Mouse (Mus musculus) lung, postnatal 25 days (tissue): ENCODE measurements around the gene Gmnn.
"Not testable (repeated sequence)": the region's sequence is repeated elsewhere in the genome, so short reads cannot be mapped to it uniquely, and the experiment has no call there.

Experiments
- DNase-seq: peaks from one replicate; pipeline ENCODE4 v3.0.0; 2022; ENCODE audit warnings: low spot score

The Gmnn gene

GRCm38 (mm10) chr13:24761403-24762227 lies at the start of gene Gmnn:
Gene Gmnn, minus strand, starts transcription at chr13:24761923.
- DNase-seq, result peak; percentile 87

DNA sequence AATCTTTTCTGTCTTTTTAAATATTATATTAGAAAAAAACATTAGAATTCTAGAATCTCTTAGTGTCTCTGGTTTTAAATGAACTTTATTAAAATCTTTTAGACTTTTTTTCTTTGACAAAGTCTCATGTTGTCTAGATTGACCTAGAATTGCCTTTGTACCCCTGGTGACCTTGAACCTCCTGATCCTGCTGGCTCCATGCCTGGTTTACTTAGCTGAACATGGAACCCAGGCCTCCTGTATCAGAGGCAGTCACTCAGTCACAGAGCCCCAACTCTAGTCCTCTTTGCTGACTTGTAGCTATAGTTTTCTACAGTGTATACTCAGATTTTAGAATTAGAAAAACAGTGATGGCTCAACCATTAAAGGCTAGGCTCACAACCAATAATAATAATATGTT lies 44.4 kb upstream of the Gmnn start:
- no peak for DNase-seq

- DNase-seq, result no peak
Measured at GRCm38 (mm10) chr13:24803196-24803595, 41.5 kb upstream of the Gmnn start.

- peak; percentile 57 for DNase-seq
Measured at GRCm38 (mm10) chr13:24802131-24802691, 40.5 kb upstream of the Gmnn start.

GRCm38 (mm10) chr13:24801308-24801921 lies 39.7 kb upstream of the Gmnn start, which contains the start of gene BC005537:
Gene BC005537, plus strand, starts transcription at chr13:24801657.
- DNase-seq, result peak; percentile 19

- peak; percentile 99 for DNase-seq
Measured at GRCm38 (mm10) chr13:24800674-24801307, 39.1 kb upstream of the Gmnn start.

GRCm38 (mm10) chr13:24799925-24800673 lies 38.4 kb upstream of the Gmnn start:
- peak; percentile 35 for DNase-seq

DNA sequence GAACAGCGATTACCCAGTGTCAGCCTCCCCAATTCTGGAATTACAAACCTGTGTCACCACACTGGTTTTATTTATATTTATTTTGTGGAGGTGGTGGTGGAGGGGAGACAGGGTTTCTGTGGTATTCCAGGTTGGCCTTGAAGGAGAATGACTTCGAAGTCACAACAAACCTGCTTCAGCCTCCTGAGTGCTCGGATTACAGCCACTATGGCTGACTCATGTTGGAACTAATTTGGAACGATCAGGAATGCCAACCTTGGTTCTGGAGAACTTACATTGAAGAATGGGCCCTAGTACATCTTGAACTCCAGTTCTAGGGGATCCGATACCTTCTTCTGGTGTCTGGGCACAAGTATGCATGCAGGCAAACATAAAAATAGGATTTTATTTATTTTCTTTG lies 37.7 kb upstream of the Gmnn start:
- DNase-seq, result no peak

DNA sequence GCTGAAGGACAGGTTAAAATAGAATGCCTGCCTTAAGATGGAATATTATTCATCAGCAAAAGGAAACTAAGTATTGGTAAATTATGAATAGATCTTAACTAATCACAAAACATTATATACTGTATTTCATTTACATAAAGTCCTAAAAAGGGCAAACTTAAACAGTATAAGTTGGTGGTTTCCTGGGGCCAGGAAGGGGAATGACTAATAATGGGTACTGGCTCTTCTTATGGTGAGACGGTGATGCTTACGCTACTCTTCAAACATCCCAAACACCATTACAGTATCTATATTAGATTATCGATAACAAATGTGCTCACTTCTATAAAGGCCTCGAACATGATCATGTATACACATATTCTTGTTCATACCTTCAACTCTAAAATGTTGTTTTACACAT lies 37.0 kb upstream of the Gmnn start:
- no peak for DNase-seq

DNA sequence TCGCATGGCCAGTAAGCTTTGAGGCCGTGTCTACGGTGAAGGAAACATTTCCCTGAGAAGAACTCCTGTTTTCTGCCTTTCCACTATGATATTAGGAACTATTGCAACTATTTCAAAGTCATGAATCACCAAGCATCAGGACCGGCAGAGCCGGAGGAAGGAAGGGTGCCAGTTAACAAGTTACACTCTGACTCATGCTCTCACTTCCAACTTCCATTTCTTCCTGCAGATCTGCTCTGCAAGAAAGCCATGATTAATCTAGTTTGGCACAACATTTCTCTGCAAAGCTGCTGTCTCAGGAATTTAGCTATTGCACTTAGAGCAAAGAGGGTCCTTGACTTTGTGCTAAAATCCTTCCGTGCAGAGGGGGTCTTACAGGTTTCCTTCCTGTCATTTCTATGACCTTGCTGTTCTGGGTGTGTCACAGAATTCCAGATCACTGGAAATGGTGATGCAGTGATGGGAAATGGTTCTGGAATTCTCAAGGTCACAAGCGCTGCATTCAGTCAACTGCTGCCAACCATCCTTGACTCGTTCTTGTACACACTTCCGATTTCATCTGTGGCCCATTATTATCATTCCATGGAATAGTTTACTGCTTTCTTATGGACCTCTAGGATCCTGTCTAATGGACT lies 30.8 kb upstream of the Gmnn start:
- DNase-seq, result no peak

GRCm38 (mm10) chr13:24791349-24791748 lies 29.6 kb upstream of the Gmnn start:
- DNase-seq, result peak; percentile 63

DNA sequence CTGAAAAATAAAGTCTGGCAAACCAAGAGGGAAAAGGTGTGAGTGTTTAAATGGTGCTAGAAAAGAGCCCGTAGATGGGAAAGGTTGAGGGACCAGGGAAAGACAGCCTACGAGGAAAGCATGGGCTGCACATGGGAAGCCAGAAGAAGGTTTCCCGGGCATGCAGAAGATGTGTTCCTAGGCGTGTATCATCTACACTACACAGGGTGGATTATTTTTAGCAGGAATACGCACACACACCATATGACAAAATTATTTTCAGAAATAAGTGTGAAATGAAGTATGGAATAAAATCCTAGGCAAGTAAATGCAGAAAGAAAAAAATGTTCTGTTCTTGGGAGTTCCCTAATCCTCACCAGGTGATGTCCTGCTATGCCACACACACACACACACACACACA lies 25.8 kb upstream of the Gmnn start:
- no peak for DNase-seq

DNA sequence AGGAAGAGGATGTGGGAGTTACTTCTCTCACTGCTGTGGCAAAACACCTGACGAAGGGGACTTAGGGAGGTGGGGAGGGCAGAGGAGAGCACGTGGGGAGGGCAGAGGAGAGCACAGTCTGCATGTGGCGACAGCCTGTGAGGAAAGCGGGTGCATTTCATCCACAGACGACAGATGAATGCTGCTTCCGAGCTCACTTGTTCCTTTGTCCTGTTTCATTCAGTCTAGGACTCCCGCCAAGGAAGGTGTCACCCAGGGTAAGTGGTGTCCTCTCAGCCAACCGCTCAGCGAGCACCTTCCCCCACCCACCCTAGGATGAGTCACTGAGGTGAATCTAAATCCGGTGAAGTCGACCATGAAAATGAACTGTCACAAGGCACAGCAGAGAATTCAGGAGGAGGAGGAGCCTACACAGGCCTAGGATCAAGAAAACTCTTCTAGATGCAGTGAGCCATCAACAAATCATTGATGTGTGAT lies 24.3 kb upstream of the Gmnn start:
- DNase-seq, result no peak

GRCm38 (mm10) chr13:24781916-24782315 lies 20.2 kb upstream of the Gmnn start:
- DNase-seq, result no peak

DNA sequence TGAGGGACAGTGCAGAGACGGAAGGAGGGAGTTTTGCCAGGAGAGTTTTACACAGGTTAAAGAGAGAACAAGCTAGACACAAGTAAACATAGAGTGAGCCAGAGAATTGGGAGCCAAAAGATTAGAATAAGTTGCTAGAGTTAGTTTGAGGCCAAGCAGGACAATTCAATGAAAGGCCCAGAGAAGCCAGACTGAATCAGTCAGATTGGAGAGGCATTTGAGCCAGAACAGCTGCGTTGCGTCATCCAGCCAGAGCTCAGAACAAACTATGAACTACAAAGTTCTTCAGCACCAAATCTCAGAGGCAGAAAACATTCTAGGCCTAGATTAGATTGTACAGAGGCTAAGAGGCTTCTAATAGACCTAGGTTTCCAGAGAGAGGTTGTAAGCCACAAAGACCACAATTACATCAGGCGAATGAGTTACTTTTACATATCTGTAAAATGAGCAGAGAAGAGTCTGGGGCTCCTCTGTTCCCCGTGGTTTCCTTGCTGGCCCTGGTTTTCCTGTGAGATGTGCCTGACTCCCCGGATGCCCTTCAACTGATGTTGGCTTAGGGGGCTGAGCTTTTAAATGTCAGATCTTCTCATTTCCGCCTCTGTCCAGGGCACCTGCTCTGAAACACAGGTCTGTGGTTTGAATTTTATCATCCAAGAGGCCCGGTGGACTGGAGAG lies 17.1 kb upstream of the Gmnn start:
- DNase-seq, result no peak

GRCm38 (mm10) chr13:24778026-24778425 lies 16.3 kb upstream of the Gmnn start:
- no peak for DNase-seq

DNA sequence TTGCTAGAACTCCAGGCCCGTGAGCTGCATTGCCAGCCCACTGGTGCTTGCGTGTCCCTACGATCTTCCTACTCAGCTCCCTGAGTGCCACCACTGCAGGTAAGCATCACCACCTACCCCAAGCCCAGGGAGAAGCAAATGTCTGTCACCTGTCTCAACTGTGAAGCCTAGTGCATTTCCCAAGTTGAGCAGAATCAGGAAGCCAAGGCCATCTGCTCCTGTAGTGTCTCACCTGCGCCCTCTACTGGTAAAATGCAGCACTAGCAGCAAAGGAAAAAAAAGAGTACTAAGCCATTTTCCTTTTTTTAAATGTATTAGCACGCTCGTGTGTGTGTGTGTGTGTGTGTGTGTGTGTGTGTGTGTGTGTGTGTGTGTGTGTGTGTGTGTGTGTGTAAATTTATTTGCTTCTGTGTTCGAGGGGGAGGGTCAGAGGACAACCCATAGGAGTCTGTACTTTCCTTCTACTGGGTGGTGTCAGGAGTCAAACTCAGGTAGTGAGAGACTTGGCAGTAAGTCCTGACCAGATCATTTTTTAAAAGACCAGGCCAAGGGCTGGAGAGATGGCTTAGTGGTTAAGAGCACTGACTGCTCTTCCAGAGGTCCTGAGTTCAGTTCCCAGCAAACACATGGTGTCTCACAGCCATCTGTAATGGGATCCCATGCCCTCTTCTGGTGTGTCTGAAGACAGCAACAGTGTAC lies 14.6 kb upstream of the Gmnn start:
- DNase-seq, result peak; percentile 71

DNA sequence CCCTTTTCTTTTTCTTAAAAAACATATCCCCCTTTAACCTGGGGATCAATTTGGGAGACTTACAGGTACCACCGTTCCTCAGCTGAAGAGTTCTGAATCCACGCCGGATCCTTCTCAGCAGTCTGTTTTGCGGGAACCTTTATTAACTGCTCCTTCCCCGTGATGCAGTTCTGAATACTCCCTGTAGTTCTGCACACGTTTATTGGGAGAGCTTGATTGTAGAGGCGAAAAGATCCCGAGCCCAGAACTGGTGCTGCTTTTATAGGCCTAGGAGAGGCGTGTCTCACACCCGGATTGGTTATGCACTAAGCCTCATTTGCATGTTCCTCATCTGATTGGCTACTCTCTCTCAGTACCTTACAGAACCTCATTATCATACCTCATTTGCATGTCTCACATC lies 9.8 kb upstream of the Gmnn start:
- not testable (repeated sequence) for DNase-seq

DNA sequence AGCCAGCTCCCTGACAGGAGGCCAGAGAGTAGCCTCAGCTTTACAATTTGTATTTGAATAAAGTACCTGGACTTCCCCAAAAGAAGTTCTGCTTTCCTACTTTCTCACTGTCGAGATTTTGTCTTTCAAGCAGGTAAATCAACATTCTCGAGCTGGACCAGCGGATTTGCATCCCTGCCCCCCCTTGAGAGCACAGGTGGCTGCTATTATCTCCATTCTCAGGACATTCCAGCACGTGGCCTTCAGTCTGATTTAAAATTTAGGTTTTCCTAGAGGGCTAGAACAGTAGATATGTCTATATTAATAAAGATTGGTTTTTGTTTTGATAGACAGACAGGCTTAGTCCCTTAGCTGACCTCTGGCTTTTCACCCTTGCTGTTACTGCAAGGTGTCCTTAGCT lies 6.1 kb upstream of the Gmnn start:
- not testable (repeated sequence) for DNase-seq

- no peak for DNase-seq
Measured at GRCm38 (mm10) chr13:24762254-24762653, 531 bp upstream of the Gmnn start.
